Mouse (Mus musculus) megakaryocyte-erythroid progenitor cell, adult 5-6 weeks (primary cell): ENCODE measurements at regions not wholly inside any gene's neighbourhood (a gene's known extent, or its start where the extent isn't known, plus 50 kb on each side); places are given as distances from the start of the nearest gene placed in this dataset.
"Not testable (repeated sequence)": the region's sequence is repeated elsewhere in the genome, so short reads cannot be mapped to it uniquely, and the experiment has no call there.

Source experiments
- ATAC-seq: replicated peaks from 2 replicates; pipeline ENCODE4 v1.8.0; 2016; ENCODE audit warnings: mild to moderate bottlenecking, inconsistent platforms; ENCODE audit not compliant: severe bottlenecking, poor library complexity, low FRiP score, low TSS enrichment

DNA sequence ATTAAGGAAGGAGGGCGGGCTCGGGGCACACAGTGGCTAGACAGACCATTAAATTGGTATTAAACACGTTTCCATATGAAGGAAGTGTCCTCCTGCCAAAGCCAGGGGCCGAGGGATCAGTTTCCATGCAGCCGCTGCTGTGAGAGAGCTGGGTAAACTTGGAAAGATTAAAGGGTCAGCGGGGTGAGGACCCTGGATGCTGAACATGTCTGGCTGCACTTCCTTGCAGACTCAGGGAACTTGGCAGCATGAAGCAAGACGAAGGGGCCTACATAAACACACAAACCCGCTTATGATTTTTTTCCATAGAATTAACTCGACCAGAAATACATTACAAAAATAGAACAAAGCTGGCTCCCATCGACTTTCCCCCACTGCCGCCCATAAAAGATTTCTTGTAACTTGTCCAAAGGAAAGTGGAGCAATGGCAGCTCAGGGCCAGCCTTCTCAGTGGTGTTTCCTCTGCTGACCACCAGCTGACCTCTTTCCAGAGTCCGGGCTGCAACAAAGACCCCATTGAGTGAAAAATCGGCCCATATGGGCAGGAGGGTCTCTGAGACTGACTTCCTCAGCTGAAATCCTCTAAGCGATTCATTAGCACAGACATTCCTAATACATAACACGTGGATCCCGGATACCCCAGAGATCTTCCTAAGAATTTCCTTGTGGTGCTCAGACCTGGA is 141.0 kb upstream of the Tmc3 start:
- no peak for ATAC-seq

DNA sequence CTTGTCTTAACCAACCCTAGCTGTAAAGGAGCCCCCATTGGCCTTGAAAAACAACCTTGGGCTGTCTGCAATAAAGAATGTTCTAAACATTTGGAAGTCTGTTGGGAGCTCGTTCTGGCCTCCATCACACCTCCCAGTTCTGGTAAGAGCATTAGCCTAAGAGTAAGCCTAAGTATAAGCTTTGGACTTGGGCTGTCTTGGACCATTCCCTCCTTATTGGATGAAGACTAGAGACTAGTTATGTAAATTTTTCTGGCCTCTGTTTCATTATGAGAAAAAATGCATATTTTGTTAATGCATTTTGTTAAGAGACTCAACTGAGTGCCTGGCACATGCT is 140.5 kb upstream of the Tmc3 start:
- no peak for ATAC-seq

DNA sequence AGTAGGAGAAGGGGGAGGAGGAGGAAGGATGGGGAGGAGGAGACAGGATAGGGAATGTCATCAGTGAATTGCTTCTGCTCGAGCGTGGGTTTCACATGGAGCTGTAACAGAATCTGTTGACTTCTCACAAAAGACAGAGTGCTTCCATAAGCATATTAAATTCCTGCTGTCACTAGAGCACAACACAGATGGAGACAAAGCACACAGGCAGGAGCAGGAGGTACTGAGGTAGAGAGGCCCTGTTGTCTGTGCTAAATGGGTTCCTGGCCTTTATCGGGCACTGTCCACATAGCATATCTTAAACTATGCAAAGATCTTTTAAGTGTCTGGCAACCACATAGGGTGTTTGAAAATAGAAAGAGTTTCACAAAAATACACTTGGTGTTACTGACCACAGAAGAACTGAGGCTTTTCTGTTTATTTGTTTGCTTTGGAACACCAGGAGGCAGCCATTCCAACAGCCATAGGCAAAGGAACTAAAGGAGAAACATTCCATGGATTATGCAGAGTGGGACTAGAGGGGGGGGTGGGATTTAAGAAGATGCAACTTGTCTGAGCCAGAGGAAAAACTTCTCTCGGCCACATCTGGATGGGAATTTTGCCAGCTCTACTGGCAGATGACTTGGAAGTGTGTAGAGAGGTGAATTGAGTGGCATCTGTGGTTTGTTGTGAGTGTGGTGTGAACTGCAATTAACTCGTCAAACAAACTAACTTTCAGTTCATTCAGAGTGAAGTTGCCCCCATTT is 139.4 kb upstream of the Tmc3 start:
- ATAC-seq: no peak

GRCm38 (mm10) chr7:83450346-83450745 is 134.4 kb upstream of the Tmc3 start:
- no peak for ATAC-seq

- ATAC-seq: no peak
These were observed 132.4 kb upstream of the Tmc3 start for GRCm38 (mm10) chr7:83452309-83452708.

DNA sequence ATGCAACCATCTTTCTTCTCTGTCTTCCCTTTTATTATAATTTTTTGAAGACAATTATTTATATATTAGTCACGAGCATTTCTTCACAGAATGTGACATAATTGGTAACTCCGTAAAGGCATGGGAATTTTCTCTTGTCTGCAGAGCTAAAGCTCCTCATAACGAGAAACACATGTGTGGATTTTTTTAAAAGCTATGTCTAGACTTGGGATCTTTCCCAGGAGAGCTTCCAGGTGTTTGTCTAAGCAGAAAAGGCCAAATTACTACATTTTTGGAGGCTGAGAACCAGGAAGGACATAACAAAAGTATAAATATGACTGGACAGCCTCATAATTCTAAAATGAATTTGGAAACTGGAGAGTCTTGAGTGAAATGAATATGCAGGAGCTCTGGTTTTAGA is 125.2 kb upstream of the Tmc3 start:
- ATAC-seq: no peak

DNA sequence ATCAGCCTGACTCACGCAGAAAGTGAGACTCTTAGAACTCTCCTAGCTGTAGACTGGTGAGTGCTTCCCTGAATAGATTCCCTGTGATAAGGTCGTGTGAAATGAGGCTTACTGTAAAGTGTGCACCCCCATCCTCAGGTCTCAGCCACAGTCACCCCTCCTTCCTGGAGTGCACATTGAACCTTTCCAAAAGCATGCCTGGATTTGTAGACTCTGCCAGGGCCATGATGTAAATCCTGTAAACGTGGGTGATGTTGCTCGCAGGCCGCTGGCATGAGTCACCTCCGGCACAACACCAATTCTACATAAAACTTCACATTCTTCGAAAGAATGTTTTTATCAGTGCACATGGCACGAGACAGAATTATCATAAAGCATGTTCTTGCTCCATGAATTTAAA is 117.7 kb upstream of the Tmc3 start:
- no peak for ATAC-seq

- not testable (repeated sequence) for ATAC-seq
These were observed 114.9 kb upstream of the Tmc3 start for GRCm38 (mm10) chr7:83469856-83470255.

- ATAC-seq: no peak
These were observed 113.6 kb upstream of the Tmc3 start for GRCm38 (mm10) chr7:83471111-83471510.

DNA sequence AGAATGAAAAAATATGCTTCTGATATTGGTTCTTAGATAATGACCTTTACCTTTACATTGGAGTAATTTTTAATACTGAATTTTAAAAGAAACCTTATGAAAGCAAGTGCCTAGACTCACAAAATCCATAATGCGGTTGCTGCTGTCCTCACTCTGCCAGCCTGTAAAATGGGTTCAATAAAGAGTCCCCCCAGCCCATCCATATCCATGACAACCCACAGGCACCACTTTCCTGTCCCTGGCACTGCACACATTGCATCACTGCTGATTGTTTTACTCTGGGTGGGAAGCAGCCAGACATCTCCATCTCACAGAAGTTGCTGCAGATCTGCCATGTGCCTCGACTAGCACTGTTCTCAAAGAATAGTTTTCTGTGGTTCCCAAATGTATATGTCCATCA is 110.3 kb upstream of the Tmc3 start:
- no peak for ATAC-seq

DNA sequence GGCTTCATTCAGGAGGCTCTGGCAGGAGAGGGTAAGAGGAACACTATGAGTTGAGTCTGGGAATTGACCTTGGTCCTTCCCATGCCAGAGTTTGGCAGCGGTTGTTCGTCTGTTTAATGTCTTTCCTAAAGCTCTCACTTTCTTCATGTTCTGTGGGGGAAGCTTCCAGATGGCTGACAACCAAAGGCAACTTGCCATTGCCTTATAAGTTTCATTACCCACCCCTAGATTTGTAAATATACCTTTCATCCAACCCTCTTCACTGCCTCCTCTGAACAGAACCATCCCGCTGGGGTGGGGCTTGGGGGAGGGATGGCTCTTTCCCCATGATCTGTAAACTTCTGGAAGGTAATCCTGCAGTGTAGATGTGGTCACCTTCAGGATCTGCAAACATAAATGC is 109.7 kb upstream of the Tmc3 start:
- no peak for ATAC-seq

DNA sequence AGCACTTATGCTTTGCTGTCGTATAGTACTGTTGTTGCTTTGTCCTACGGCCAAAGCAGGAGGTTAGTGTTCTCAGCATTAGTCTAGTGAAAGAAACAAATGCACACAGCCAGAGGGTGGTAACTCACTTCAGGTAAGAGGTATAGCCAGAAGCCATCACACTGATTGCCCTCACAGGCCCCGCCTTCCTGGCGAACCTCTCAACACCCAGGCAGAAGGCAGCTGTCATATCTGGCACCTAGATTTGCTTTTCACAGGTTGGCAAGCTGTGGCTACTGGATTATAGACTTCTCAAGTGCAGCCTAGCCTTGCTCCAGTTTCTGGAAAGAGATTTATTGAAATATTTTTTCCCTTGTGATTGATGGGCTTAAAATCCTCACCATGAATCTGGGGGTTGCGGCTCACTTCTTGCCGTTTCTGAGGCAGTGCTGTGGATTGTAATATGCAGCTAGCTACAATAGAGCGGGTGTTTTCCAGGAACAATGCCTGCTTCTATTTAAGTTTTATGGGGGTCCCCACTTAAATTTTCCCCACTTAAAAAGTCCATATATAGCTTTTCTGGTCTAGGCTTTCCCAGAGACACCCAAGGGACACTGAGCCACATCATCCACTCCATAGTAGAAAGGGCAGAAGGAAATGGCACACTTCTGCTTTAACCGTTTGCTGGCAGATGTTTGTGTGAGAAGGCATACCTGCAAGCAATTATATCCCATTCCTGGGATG is 109.1 kb upstream of the Tmc3 start:
- ATAC-seq: no peak

- no peak for ATAC-seq
These were observed 108.6 kb upstream of the Tmc3 start for GRCm38 (mm10) chr7:83476161-83476495.

GRCm38 (mm10) chr7:83476861-83477260 is 107.9 kb upstream of the Tmc3 start:
- no peak for ATAC-seq

- ATAC-seq: no peak
These were observed 107.0 kb upstream of the Tmc3 start for GRCm38 (mm10) chr7:83477661-83478121.

GRCm38 (mm10) chr7:83481655-83482054 is 103.1 kb upstream of the Tmc3 start:
- ATAC-seq: no peak

DNA sequence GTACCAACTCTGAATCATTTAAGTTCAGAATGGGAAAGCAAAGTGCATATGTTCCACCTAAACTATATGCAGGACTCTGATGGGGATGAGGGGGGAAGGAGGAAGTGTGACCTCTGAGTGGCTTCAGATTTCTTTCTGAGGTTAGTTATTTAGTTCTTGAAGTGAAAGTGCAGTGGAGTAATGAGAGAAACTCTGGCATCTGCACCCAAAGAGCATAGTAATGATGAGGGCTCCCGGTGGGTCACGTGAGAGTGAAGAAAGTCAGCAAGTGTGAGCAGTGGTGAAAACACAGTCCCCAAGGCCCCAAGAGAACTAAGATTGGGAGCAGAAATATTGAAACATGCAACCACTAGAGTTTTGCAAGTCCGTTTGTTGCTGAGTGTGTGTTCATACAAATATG is 102.5 kb upstream of the Tmc3 start:
- no peak for ATAC-seq

DNA sequence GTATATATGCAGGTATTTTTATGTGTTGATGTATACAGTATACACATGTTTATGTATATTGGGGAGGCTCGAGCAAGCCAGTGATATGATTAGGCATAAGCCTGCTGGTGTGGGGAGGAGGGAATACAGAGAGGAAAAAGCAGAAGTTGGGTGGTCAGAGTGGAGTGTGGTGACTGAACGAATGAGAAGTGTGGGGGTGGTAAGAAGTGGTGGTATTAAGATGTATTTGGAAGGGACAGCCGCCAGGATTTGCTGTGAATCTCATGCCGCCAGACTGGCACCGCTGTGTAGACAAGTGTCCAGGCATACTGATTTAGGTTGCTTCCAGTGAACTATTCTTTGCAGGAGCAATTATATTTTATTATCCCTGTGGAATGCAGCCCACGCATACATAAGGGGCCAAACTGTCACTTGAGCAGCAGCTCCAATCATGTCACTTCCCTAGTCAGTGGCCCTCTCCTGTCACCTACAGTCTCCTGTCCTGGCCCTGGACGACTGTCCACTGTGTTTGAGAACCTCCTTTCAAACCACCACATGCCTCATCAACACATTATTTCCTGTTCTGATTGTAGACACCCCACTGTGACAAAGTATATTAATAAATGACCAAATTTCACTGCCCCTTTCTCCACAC is 101.9 kb upstream of the Tmc3 start:
- ATAC-seq: no peak

DNA sequence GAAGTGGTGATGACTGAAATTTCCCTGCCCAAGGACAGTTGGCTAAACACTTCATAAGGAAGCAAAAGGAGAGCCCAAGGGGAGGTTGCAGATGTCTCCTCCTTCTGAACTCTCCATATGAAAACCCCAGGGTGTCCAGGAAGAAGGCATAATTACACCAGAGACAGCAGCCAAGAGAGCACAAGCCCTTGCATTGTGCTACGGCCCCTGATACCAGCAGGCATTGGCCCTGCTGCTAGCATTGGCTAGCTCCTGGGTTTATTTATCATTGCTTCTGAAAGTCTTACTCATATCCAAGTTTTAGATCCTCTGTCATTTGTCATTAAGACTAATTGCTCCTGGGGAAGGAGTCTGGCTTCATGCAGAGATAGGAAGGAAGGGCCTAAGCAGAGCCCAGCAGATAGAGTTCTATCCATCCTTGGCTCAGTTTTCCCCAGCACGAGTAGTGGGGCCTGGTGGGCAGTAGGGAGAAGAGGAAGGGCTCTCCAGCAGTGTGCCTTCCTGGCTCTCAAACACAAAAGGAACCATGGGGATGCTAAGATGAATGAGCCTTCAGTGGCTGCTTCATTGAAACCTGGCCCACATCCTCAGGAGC is 98.5 kb upstream of the Tmc3 start:
- no peak for ATAC-seq

GRCm38 (mm10) chr7:83489790-83490189 is 94.9 kb upstream of the Tmc3 start:
- 0 out of 2 replicates have a peak, but pooled peaks have one; percentile 41 for ATAC-seq
